Mouse (Mus musculus): Measurements from ENCODE around the gene Kif15. TPM values are rescaled to one million over a fixed set of nuclear protein-coding genes. Genes with fewer than 3 reads are reported as not detected.
A peak's percentile ranks its signal among the peaks of the same experiment; 100 is the strongest.

Kif15 gene
- 80.5 and 82.9 TPM in 2 replicates for polyA plus RNA-seq (2014; fragmentation: Nextera tagmentation; extraction: Ambion mirVana)

DNA sequence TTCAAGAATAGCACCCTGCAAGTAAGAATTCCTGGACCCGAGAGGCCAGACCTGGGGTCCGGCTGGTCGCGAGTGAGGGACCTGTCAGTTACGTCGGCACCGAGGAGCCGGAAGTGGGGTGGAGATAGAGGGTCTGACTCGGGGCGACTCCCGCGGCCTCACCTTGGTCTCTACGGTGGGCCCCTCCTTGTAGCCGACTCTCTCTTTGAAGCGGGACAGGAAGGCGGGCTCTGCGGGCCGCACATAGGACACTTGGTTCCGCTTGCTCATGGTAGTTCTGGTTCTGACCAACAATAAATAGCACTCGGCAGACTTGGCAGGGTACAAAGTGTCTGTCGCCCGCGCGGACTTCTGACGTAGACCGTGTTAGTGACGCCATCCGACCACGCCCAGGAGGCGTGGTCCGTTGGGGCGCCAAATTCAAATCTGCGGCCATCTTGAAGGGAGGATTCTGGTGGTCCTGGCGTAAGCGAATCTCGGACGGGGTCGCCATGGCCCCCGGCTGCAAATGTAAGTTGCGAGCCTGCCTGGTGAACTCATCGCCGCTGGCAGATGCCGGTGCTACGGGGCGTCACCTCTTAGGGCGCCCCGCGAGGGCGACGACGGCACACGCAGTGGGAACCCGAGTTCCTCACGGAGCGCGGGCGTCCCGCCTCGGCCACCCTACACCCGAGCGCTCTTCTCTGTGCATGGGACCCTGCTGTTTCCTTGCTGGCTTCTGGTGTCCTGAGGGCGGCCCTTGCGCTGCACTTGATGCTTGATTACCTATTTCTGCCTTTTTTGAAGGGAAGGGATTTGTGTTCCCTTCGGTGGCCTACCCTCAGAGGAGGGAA is at the start of gene Kif15, which contains the start of gene 1110059G10Rik:
TSS of gene Kif15 (plus strand) at position 404 of the 833 bp plus-strand sequence.
TSS of gene 1110059G10Rik (minus strand) at position 358 of the 833 bp plus-strand sequence.
- Histone ChIP-seq H3K27ac (ENCODE audit: low read depth) (peak within 1 kb of the TSS; percentile 80), H3K36me3 (ENCODE audit: insufficient read depth) (peaks cover 23% of the 10 kb centered on the region; the same call in 1 of the 2 replicates), H3K9me3 (ENCODE audit: low read depth, low read length) (no peaks in the 10 kb centered on the region), H3K4me2 (peak within 1 kb of the TSS; percentile 92), H3K27me3 (ENCODE audit: insufficient read depth, low read length) (no peaks in the 10 kb centered on the region), H3K4me1 (ENCODE audit: insufficient read depth) (peaks cover 9% of the 10 kb centered on the region), H3K9ac (peak within 1 kb of the TSS; percentile 86), H3K4me3 (ENCODE audit: low read depth, low read length) (peak within 1 kb of the TSS; percentile 83)
- peak; percentile 98 for DNase-seq
- ATAC-seq (ENCODE audit: insufficient read depth) = peak; percentile 95
- TF ChIP-seq CTCF (IDR thresholded peaks at IDR 0.05; ENCODE audit: low read depth) = no peak
- under 1% methylated on average over 64 of the region's 64 CpGs for WGBS

- no peaks in the 10 kb centered on the region for H3K27me3 ChIP-seq (ENCODE audit: insufficient read depth, low read length)
- H3K4me2 ChIP-seq = no peak overlapping the region
- no peak overlapping the region for H3K4me3 ChIP-seq (ENCODE audit: low read depth, low read length)
- WGBS = 89% methylated on average over 2 of the region's 2 CpGs
- peaks cover under 1% of the 10 kb centered on the region; the same call in 1 of the 2 replicates for H3K9me3 ChIP-seq (ENCODE audit: low read depth, low read length)
- H3K27ac ChIP-seq (ENCODE audit: low read depth) = no peak overlapping the region
- H3K36me3 ChIP-seq (ENCODE audit: insufficient read depth) = no peaks in the 10 kb centered on the region
- no peak for TF ChIP-seq CTCF (IDR thresholded peaks at IDR 0.05; ENCODE audit: low read depth)
- H3K9ac ChIP-seq = no peak overlapping the region
- no peaks in the 10 kb centered on the region for H3K4me1 ChIP-seq (ENCODE audit: insufficient read depth)
- DNase-seq = no peak
- ATAC-seq (ENCODE audit: insufficient read depth) = no peak
These were observed 49.8 kb upstream of the Kif15 start for GRCm38 (mm10) chr9:122901047-122901446.

GRCm38 (mm10) chr9:122902717-122903535 is 47.9 kb upstream of the Kif15 start:
- Histone ChIP-seq H3K36me3 (ENCODE audit: insufficient read depth) (no peaks in the 10 kb centered on the region), H3K4me2 (peak overlapping the region; percentile 72)
- WGBS = 17% methylated on average over 32 of the region's 32 CpGs

DNA sequence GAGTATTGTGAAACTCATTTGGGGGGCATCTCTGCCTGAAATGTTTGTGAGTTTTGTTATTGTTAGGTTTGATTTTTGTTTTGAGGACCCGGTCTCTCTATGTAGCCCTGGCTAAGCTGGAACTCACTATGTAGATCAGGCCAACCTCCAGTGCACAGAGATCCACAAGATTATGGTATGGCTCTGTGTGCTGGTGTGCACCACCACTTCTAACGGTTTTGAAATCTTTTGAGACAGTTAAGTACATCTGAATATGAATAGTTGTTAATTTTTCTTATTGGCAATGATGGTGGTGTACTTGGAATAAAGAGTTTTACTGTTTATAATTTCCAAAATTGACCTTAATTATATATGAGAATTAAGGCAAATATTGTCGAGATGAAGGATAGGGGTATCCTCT is 28.4 kb upstream of the Kif15 start:
- TF ChIP-seq CTCF (IDR thresholded peaks at IDR 0.05; ENCODE audit: low read depth) = no peak
- WGBS = 20% methylated on average over 3 of the region's 3 CpGs
- peak overlapping the region; percentile 94 for H3K9ac ChIP-seq
- no peaks in the 10 kb centered on the region for H3K27me3 ChIP-seq (ENCODE audit: insufficient read depth, low read length)
- peak overlapping the region; percentile 74 for H3K4me2 ChIP-seq
- peaks cover 4% of the 10 kb centered on the region; the same call in 1 of the 2 replicates for H3K4me1 ChIP-seq (ENCODE audit: insufficient read depth)
- H3K4me3 ChIP-seq (ENCODE audit: low read depth, low read length) = peak overlapping the region; percentile 76
- H3K36me3 ChIP-seq (ENCODE audit: insufficient read depth) = peaks cover 29% of the 10 kb centered on the region
- no peaks in the 10 kb centered on the region for H3K9me3 ChIP-seq (ENCODE audit: low read depth, low read length)
- no peak for DNase-seq
- H3K27ac ChIP-seq (ENCODE audit: low read depth) = no peak overlapping the region
- peak; percentile 36; the same call in 1 of the 2 replicates for ATAC-seq (ENCODE audit: insufficient read depth)

More at GRCm38 (mm10) chr9:122902717-122903535, 47.9 kb upstream of the Kif15 start:
- peak; percentile 86 for DNase-seq
- no peak for TF ChIP-seq CTCF (IDR thresholded peaks at IDR 0.05; ENCODE audit: low read depth)
- peak; percentile 100 for ATAC-seq (ENCODE audit: insufficient read depth)
- peak overlapping the region; percentile 55 for H3K4me3 ChIP-seq (ENCODE audit: low read depth, low read length)
- H3K4me1 ChIP-seq (ENCODE audit: insufficient read depth) = no peaks in the 10 kb centered on the region
- H3K27ac ChIP-seq (ENCODE audit: low read depth) = no peak overlapping the region
- no peaks in the 10 kb centered on the region for H3K9me3 ChIP-seq (ENCODE audit: low read depth, low read length)
- H3K9ac ChIP-seq = peak overlapping the region; percentile 72
- H3K27me3 ChIP-seq (ENCODE audit: insufficient read depth, low read length) = no peaks in the 10 kb centered on the region

DNA sequence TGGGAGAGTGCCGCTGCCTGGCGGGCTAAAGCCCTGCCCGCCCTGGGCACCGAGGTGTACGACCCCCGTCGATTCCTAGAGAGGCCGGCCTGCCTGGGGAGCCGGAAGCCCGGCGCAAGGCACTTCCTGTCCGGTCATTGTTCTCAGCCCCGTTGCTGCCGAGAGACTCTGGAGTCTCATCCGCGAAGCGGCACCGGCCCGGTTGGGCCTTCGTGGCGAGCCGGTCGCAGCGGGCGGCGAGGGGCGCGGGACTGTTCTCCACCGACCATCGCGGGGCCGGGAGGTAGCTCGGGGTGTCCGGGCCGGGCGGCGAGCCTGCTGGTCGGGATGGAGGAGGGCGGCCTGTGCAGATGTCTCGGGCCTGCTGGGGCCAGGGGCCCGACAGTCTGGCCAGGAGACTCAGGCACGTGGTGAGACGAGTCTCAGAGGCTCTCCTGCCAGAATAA is 27.9 kb upstream of the Kif15 start, which contains the start of gene Zfp105:
TSS of gene Zfp105 (plus strand) at position 137 of the 446 bp plus-strand sequence.
- peaks cover 4% of the 10 kb centered on the region; the same call in 1 of the 2 replicates for H3K4me1 ChIP-seq (ENCODE audit: insufficient read depth)
- H3K4me3 ChIP-seq (ENCODE audit: low read depth, low read length) = peak within 1 kb of the TSS; percentile 76
- WGBS = under 1% methylated on average over 43 of the region's 43 CpGs
- H3K27ac ChIP-seq (ENCODE audit: low read depth) = peak within 1 kb of the TSS; percentile 77
- no peak for TF ChIP-seq CTCF (IDR thresholded peaks at IDR 0.05; ENCODE audit: low read depth)
- H3K36me3 ChIP-seq (ENCODE audit: insufficient read depth) = peaks cover 34% of the 10 kb centered on the region
- DNase-seq (peak; percentile 92), ATAC-seq (ENCODE audit: insufficient read depth) (peak; percentile 99)
- H3K4me2 ChIP-seq = peak within 1 kb of the TSS; percentile 74
- H3K27me3 ChIP-seq (ENCODE audit: insufficient read depth, low read length) = no peaks in the 10 kb centered on the region
- peak within 1 kb of the TSS; percentile 94 for H3K9ac ChIP-seq
- H3K9me3 ChIP-seq (ENCODE audit: low read depth, low read length) = no peaks in the 10 kb centered on the region

- no peak for ATAC-seq (ENCODE audit: insufficient read depth)
- peaks cover under 1% of the 10 kb centered on the region; the same call in 1 of the 2 replicates for H3K4me1 ChIP-seq (ENCODE audit: insufficient read depth)
- H3K9ac ChIP-seq = no peak overlapping the region
- no peaks in the 10 kb centered on the region for H3K27me3 ChIP-seq (ENCODE audit: insufficient read depth, low read length)
- WGBS = 89% methylated on average over 3 of the region's 3 CpGs
- no peaks in the 10 kb centered on the region; the same call in 1 of the 2 replicates for H3K9me3 ChIP-seq (ENCODE audit: low read depth, low read length)
- no peak overlapping the region for H3K4me2 ChIP-seq
- TF ChIP-seq CTCF (IDR thresholded peaks at IDR 0.05; ENCODE audit: low read depth) = no peak
- no peak overlapping the region for H3K4me3 ChIP-seq (ENCODE audit: low read depth, low read length)
- peaks cover 78% of the 10 kb centered on the region for H3K36me3 ChIP-seq (ENCODE audit: insufficient read depth)
- DNase-seq = no peak
- no peak overlapping the region for H3K27ac ChIP-seq (ENCODE audit: low read depth)
These were observed 21.9 kb upstream of the Kif15 start for GRCm38 (mm10) chr9:122928915-122929314.

Measured in lung, embryonic 14.5 days (tissue).